Mouse (Mus musculus) heart, adult 2 months (tissue): ENCODE measurements around the gene Olfr1496.

ENCODE experiments used
- CTCF ChIP-seq: fragments of 200-600 bp; IDR thresholded peaks from 2 replicates; pipeline ENCODE4 v1.8.1; 2022; ENCODE audit warnings: antibody characterized with exemption, mild to moderate bottlenecking, moderate library complexity
- EP300 ChIP-seq: fragments of 200-500 bp; IDR thresholded peaks from 2 replicates; pipeline ENCODE4 v1.6.1; 2011; ENCODE audit warnings: low read depth, low read length, control low read depth; ENCODE audit not compliant: insufficient read depth
- POLR2A ChIP-seq: fragments of 200-500 bp; IDR thresholded peaks from 2 replicates; pipeline ENCODE4 v1.6.1; 2011; ENCODE audit warnings: mild to moderate bottlenecking, low read depth, low read length, control low read depth; ENCODE audit not compliant: insufficient read depth

DNA sequence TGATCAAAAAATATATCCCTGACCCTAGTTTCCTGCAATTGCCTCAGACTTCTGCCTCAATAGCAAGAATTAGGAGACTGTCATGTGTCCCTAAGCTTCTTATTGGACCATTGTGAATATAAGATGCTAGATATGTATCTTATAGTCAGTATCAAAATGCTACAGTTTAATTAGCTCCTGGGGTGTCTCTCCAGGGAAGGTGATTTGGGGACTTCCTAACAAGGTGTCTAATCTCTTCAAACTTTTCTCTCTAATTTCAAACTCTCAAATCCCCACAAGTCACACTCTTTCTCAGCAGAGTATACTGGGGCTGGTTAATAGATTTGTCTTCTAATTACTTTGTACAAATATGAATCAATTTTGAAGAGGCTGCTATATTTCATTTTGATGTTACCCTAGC lies 20.4 kb downstream of the Olfr1496 start, which contains the start of gene Olfr1497:
- no peak for TF ChIP-seq CTCF
- no peak for TF ChIP-seq POLR2A
- TF ChIP-seq EP300: no peak
